Mouse (Mus musculus) stomach, embryonic 15.5 days (tissue): Measurements from ENCODE around the gene Hmgxb4. TPM values are rescaled to one million over a fixed set of nuclear protein-coding genes. Genes with fewer than 3 reads are reported as not detected.

Experiments
- ATAC-seq: fragments of 200-750 bp; cut with Nextera tagmentation; 2 replicates; pipeline ENCODE4 v1.8.0; 2017; ENCODE audit warnings: low read depth, moderate number of reproducible peaks, moderate TSS enrichment; ENCODE audit not compliant: insufficient read depth, low FRiP score
- H3K27ac ChIP-seq: fragments of 300-500 bp; sonication (generic); 2 replicates; pipeline ENCODE4 v1.5.1; 2015; ENCODE audit warnings: mild to moderate bottlenecking, inconsistent platforms
- H3K27me3 ChIP-seq: fragments of 300-500 bp; sonication (generic); replicated peaks from 2 replicates; pipeline ENCODE4 v1.6.1; 2015; ENCODE audit warnings: inconsistent platforms
- H3K36me3 ChIP-seq: fragments of 300-500 bp; sonication (generic); 2 replicates; pipeline ENCODE4 v1.6.1; 2015; ENCODE audit warnings: inconsistent platforms
- H3K4me1 ChIP-seq: fragments of 300-500 bp; sonication (generic); 2 replicates; pipeline ENCODE4 v1.6.1; 2015; ENCODE audit warnings: inconsistent platforms
- H3K4me2 ChIP-seq: fragments of 300-500 bp; sonication (generic); 2 replicates; pipeline ENCODE4 v1.6.1; 2015; ENCODE audit warnings: mild to moderate bottlenecking, inconsistent platforms
- H3K4me3 ChIP-seq: fragments of 300-500 bp; sonication (generic); replicated peaks from 2 replicates; pipeline ENCODE4 v1.5.1; 2015; ENCODE audit warnings: inconsistent platforms
- H3K9ac ChIP-seq: fragments of 300-500 bp; sonication (generic); 2 replicates; pipeline ENCODE4 v1.6.1; 2015; ENCODE audit warnings: inconsistent platforms
- H3K9me3 ChIP-seq: fragments of 300-500 bp; sonication (generic); 2 replicates; pipeline ENCODE4 v1.6.1; 2016; ENCODE audit warnings: inconsistent platforms
- WGBS: fragments of 180-500 bp; shearing (Covaris S2); methylation state at CpG from one replicate; pipeline ENCODE4 v1.1.7; 2015; 5-methylcytosine and 5-hydroxymethylcytosine counted together
- polyA plus RNA-seq: library from polyadenylated mRNA; unstranded; fragments of >200 nt; fragmentation: Nextera tagmentation; extraction: Ambion mirVana; gene quantifications from 2 replicates; pipeline ENCODE4 v1.2.1, GENCODE M21; 2015

The Hmgxb4 gene
- polyA plus RNA-seq, 1 experiment from 2014 or later: 26.0 TPM

DNA sequence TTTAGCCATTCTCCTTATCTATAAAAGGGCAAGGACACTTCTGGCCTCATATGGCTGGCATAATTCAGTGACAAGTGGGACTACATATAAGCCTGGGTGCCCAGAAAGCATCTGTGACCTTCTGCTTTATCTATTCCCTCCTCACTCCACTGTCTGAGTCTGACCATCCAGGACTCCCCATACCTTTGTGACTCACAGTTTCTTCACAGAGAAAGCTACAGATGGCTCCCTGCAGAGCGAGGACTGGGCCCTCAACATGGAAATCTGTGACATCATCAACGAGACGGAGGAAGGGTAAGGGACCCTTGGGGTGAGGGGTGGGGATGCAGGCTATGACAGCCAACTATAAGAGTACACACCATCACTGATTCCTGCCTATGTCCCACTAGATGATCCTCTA, 54.6 kb downstream of the Hmgxb4 start:
- no peaks in the 10 kb centered on the region for H3K27me3 ChIP-seq
- WGBS: 82% methylated on average over 3 of the region's 3 CpGs
- H3K4me1 ChIP-seq: no peaks in the 10 kb centered on the region
- no peaks in the 10 kb centered on the region for H3K9me3 ChIP-seq
- H3K36me3 ChIP-seq: 0 out of 2 replicates have a peak, but pooled peaks cover 4% of the 10 kb centered on the region
- H3K4me2 ChIP-seq: no peak overlapping the region
- no peak overlapping the region for H3K4me3 ChIP-seq
- no peak overlapping the region for H3K27ac ChIP-seq
- no peak for ATAC-seq
- H3K9ac ChIP-seq: no peak overlapping the region

GRCm38 (mm10) chr8:75053342-75053741, 60.2 kb downstream of the Hmgxb4 start:
- Histone ChIP-seq H3K4me3 (no peak overlapping the region), H3K36me3 (0 out of 2 replicates have a peak, but pooled peaks cover 4% of the 10 kb centered on the region), H3K27ac (no peak overlapping the region), H3K4me2 (no peak overlapping the region), H3K9ac (no peak overlapping the region), H3K27me3 (no peaks in the 10 kb centered on the region), H3K9me3 (no peaks in the 10 kb centered on the region), H3K4me1 (no peaks in the 10 kb centered on the region)
- WGBS: 92% methylated on average over 4 of the region's 4 CpGs
- no peak for ATAC-seq

DNA sequence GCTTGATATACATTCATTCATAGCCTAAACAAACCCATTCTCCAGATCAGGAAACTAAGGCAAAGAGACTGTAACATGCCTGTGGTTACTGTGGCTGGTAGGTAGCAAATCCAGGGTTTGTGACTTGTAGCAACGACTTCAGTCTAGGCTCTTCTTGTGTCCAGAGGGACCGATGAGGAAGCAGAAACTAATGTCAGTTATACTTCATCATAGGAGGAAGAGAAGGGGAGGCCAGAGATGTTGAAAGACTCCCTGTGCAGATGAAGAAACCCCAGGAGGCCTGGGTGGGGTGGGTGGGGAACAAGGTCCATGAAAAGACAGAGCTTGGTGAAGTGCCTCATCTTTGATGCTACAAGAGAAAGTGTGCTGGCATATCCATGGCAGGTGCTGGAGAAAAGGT, 62.5 kb downstream of the Hmgxb4 start:
- 93% methylated on average over 2 of the region's 2 CpGs for WGBS
- ATAC-seq: no peak

GRCm38 (mm10) chr8:75060022-75060421, 66.9 kb downstream of the Hmgxb4 start:
- Histone ChIP-seq H3K4me3 (no peak overlapping the region), H3K36me3 (no peaks in the 10 kb centered on the region), H3K9ac (no peak overlapping the region), H3K4me1 (no peaks in the 10 kb centered on the region; the same call in 1 of the 2 replicates), H3K27me3 (no peaks in the 10 kb centered on the region), H3K4me2 (no peak overlapping the region), H3K27ac (no peak overlapping the region), H3K9me3 (no peaks in the 10 kb centered on the region)
- WGBS: 72% methylated on average over 6 of the region's 6 CpGs
- no peak for ATAC-seq

More for the DNA sequence above, 62.5 kb downstream of the Hmgxb4 start:
- Histone ChIP-seq H3K9ac (no peak overlapping the region), H3K36me3 (no peaks in the 10 kb centered on the region), H3K4me1 (no peaks in the 10 kb centered on the region), H3K27me3 (no peaks in the 10 kb centered on the region), H3K4me3 (no peak overlapping the region), H3K9me3 (no peaks in the 10 kb centered on the region), H3K4me2 (no peak overlapping the region), H3K27ac (no peak overlapping the region)

DNA sequence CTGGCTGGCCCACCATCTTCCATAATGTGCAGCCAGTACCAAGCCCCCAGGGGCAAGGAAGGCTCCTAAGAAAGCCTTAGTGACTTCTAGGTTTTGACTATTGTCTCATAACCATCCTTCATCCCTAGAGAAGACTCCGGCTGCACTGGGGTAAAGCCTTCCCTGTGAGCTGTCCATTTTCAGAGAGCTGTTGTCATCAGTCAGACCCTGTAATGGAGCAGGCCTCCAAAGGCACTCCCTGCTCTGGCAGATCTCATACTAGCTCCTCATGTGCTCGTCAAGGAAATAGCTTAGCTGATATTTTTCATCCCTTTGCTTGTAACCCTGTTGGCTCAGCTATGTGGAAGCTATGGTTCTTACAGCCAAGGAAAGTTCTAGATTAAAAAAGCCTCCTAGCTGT, 67.7 kb downstream of the Hmgxb4 start:
- 67% methylated on average over 2 of the region's 2 CpGs for whole genome bisulfite sequencing
- H3K4me1 ChIP-seq: no peaks in the 10 kb centered on the region; the same call in 1 of the 2 replicates
- H3K4me3 ChIP-seq: no peak overlapping the region
- H3K36me3 ChIP-seq: no peaks in the 10 kb centered on the region
- no peak overlapping the region for H3K4me2 ChIP-seq
- no peak overlapping the region for H3K27ac ChIP-seq
- ATAC-seq: no peak
- no peaks in the 10 kb centered on the region for H3K27me3 ChIP-seq
- H3K9ac ChIP-seq: no peak overlapping the region
- H3K9me3 ChIP-seq: no peaks in the 10 kb centered on the region

DNA sequence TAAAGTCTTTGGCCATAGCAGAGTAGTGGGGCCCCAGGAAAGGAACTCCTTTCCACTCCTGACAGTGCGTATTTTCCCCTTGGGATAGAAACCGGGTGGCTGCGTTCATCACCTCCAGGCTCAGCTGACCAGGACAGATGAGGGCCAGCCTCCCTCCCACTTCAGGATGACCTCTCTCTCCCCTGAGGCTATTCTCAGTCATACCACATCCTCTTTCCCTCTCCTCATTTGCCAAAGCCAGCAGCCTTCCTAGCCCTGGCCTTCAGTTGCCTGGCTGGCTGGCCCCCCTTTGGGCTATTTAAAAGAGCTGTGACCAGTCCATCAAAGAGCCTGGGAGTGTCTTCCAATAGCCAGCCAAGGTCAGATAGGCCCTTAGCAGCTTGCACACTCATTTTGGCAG, 70.1 kb downstream of the Hmgxb4 start:
- no peaks in the 10 kb centered on the region for H3K9me3 ChIP-seq
- H3K4me3 ChIP-seq: no peak overlapping the region
- H3K27me3 ChIP-seq: no peaks in the 10 kb centered on the region
- no peaks in the 10 kb centered on the region; the same call in 1 of the 2 replicates for H3K4me1 ChIP-seq
- WGBS: 71% methylated on average over 3 of the region's 3 CpGs
- ATAC-seq: no peak
- no peak overlapping the region for H3K27ac ChIP-seq
- H3K4me2 ChIP-seq: no peak overlapping the region
- H3K36me3 ChIP-seq: peaks cover 3% of the 10 kb centered on the region; the same call in 1 of the 2 replicates
- H3K9ac ChIP-seq: no peak overlapping the region

GRCm38 (mm10) chr8:75064790-75065189, 71.6 kb downstream of the Hmgxb4 start:
- 94% methylated on average over 3 of the region's 3 CpGs for WGBS

DNA sequence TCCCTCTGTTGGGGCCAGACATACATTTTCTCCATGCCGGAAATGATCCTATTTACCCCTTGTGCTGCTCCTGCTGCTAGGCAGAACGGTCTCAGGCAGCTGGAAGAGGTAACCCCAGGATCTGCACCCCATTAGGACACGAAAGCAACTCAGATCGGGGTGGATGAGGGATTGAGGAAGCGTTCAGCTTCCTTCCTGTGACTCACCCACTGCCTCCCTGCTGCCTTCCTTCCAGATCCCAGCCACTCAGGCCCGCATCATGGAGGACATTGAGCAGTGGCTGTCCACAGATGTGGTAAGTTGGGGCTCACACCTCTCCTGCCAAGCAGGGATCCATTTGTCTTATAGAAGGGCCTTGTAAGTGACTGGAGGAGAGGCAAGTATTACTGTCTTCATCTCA, 74.1 kb downstream of the Hmgxb4 start:
- Histone ChIP-seq H3K4me1 (no peaks in the 10 kb centered on the region; the same call in 1 of the 2 replicates), H3K4me3 (no peak overlapping the region), H3K27me3 (no peaks in the 10 kb centered on the region), H3K4me2 (no peak overlapping the region), H3K27ac (no peak overlapping the region), H3K36me3 (peaks cover 3% of the 10 kb centered on the region; the same call in 1 of the 2 replicates), H3K9me3 (no peaks in the 10 kb centered on the region), H3K9ac (no peak overlapping the region)
- ATAC-seq: no peak
- WGBS: 68% methylated on average over 6 of the region's 6 CpGs

More at GRCm38 (mm10) chr8:75064790-75065189, 71.6 kb downstream of the Hmgxb4 start:
- no peaks in the 10 kb centered on the region for H3K27me3 ChIP-seq
- no peak overlapping the region for H3K27ac ChIP-seq
- peaks cover 3% of the 10 kb centered on the region; the same call in 1 of the 2 replicates for H3K36me3 ChIP-seq
- ATAC-seq: no peak
- H3K4me1 ChIP-seq: no peaks in the 10 kb centered on the region; the same call in 1 of the 2 replicates
- no peak overlapping the region for H3K9ac ChIP-seq
- no peaks in the 10 kb centered on the region for H3K9me3 ChIP-seq
- H3K4me3 ChIP-seq: no peak overlapping the region
- no peak overlapping the region for H3K4me2 ChIP-seq

DNA sequence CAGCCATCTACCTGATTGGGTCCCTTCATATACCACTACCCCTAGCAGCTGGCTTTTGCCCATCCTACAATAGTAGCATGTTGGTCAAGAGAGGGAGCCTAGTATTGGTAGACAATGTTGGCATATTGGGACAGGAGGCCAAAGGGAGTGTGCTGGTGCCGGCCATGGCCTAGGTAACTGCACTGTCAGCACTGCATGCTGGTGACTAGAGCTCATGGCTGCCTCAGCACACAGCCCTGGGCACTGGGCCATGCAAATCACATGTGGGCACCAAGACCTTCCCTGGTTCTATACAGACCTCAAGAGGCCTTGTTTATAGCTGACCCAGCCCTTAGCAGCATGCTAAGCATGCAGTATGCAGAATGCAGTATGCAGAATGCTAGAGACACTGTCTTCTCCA, 77.1 kb downstream of the Hmgxb4 start:
- 92% methylated on average over 1 of the region's 1 CpGs for whole genome bisulfite sequencing

GRCm38 (mm10) chr8:75071627-75072346, 78.6 kb downstream of the Hmgxb4 start:
- H3K36me3 ChIP-seq: peaks cover 3% of the 10 kb centered on the region; the same call in 1 of the 2 replicates
- no peaks in the 10 kb centered on the region for H3K9me3 ChIP-seq
- H3K27me3 ChIP-seq: no peaks in the 10 kb centered on the region
- ATAC-seq: peak; percentile 78
- no peak overlapping the region for H3K27ac ChIP-seq
- no peak overlapping the region for H3K4me3 ChIP-seq
- no peak overlapping the region for H3K9ac ChIP-seq
- no peak overlapping the region for H3K4me2 ChIP-seq
- no peaks in the 10 kb centered on the region for H3K4me1 ChIP-seq
- WGBS: 30% methylated on average over 4 of the region's 4 CpGs

More for the DNA sequence above, 77.1 kb downstream of the Hmgxb4 start:
- no peak overlapping the region for H3K4me2 ChIP-seq
- H3K9me3 ChIP-seq: no peaks in the 10 kb centered on the region
- no peaks in the 10 kb centered on the region for H3K4me1 ChIP-seq
- H3K36me3 ChIP-seq: peaks cover 3% of the 10 kb centered on the region; the same call in 1 of the 2 replicates
- no peak overlapping the region for H3K27ac ChIP-seq
- ATAC-seq: no peak
- no peak overlapping the region for H3K4me3 ChIP-seq
- H3K9ac ChIP-seq: no peak overlapping the region
- no peaks in the 10 kb centered on the region for H3K27me3 ChIP-seq

- ATAC-seq: no peak
- no peak overlapping the region for H3K9ac ChIP-seq
- H3K9me3 ChIP-seq: no peaks in the 10 kb centered on the region
- H3K4me3 ChIP-seq: no peak overlapping the region
- H3K4me2 ChIP-seq: no peak overlapping the region
- no peaks in the 10 kb centered on the region for H3K4me1 ChIP-seq
- WGBS: 86% methylated on average over 1 of the region's 1 CpGs
- H3K27me3 ChIP-seq: no peaks in the 10 kb centered on the region
- no peaks in the 10 kb centered on the region for H3K36me3 ChIP-seq
- H3K27ac ChIP-seq: no peak overlapping the region
These were observed 81.7 kb downstream of the Hmgxb4 start for GRCm38 (mm10) chr8:75074876-75075275.

DNA sequence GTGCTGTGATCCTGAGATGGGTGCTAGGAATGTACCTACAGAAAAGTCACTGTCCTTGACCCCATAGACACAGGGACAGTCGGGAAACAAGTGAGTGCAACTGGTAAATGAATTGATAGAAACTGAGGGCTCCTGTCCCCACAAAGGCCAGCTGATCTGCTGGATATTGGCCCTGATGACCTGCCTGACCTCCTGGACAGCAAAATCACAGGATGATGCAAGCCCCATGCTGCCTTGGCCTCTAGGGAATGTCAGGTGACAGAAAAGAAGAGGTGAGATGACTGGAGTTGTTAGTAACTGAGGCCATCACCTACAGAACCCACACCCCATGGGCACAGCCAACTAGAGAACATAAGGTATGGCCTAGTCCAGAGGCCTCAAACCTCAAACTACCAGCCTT, 85.1 kb downstream of the Hmgxb4 start:
- Histone ChIP-seq H3K4me2 (no peak overlapping the region), H3K36me3 (no peaks in the 10 kb centered on the region), H3K27ac (no peak overlapping the region), H3K9ac (no peak overlapping the region), H3K27me3 (no peaks in the 10 kb centered on the region), H3K9me3 (no peaks in the 10 kb centered on the region), H3K4me3 (no peak overlapping the region), H3K4me1 (no peaks in the 10 kb centered on the region)
- ATAC-seq: no peak
- WGBS: 75% methylated on average over 1 of the region's 1 CpGs
